Mouse (Mus musculus) kidney, embryonic 14.5 days (tissue): ENCODE measurements around the gene Rcan2. TPM values are rescaled to one million over a fixed set of nuclear protein-coding genes. Genes with fewer than 3 reads are reported as not detected.

Source experiments
- ATAC-seq: fragments of 200-750 bp; cut with Nextera tagmentation; 2 replicates; pipeline ENCODE4 v1.8.0; 2017; ENCODE audit warnings: moderate number of reproducible peaks, mild to moderate bottlenecking, moderate TSS enrichment, moderate library complexity; ENCODE audit not compliant: low FRiP score, low TSS enrichment
- H3K27ac ChIP-seq: fragments of 300-500 bp; sonication (generic); 2 replicates; pipeline ENCODE4 v1.5.1; 2014; ENCODE audit warnings: low read depth, mild to moderate bottlenecking, low read length, moderate library complexity, mixed read lengths
- H3K27me3 ChIP-seq: fragments of 300-500 bp; sonication (generic); 2 replicates; pipeline ENCODE4 v1.6.1; 2014; ENCODE audit warnings: mild to moderate bottlenecking, low read length; ENCODE audit not compliant: control insufficient read depth, insufficient read depth
- H3K36me3 ChIP-seq: fragments of 300-500 bp; sonication (generic); 2 replicates; pipeline ENCODE4 v1.6.1; 2014; ENCODE audit warnings: low read length, mixed read lengths; ENCODE audit not compliant: control insufficient read depth, insufficient read depth
- H3K4me1 ChIP-seq: fragments of 300-500 bp; sonication (generic); 2 replicates; pipeline ENCODE4 v1.6.1; 2014; ENCODE audit warnings: low read length, mixed read lengths; ENCODE audit not compliant: control insufficient read depth, insufficient read depth
- H3K4me2 ChIP-seq: fragments of 300-500 bp; sonication (generic); replicated peaks from 2 replicates; pipeline ENCODE4 v1.6.1; 2014; ENCODE audit warnings: low read depth, mild to moderate bottlenecking, low read length
- H3K4me3 ChIP-seq: fragments of 300-500 bp; sonication (generic); 2 replicates; pipeline ENCODE4 v1.5.1; 2014; ENCODE audit warnings: mild to moderate bottlenecking, low read length
- H3K9ac ChIP-seq: fragments of 300-500 bp; sonication (generic); 2 replicates; pipeline ENCODE4 v1.6.1; 2014; ENCODE audit warnings: low read depth, mild to moderate bottlenecking, low read length, moderate library complexity
- H3K9me3 ChIP-seq: fragments of 300-500 bp; sonication (generic); 2 replicates; pipeline ENCODE4 v1.6.1; 2016; ENCODE audit warnings: low read length; ENCODE audit not compliant: control insufficient read depth
- WGBS: fragments of 180-500 bp; shearing (Covaris S2); extraction: QIAGEN DNeasy Blood & Tissue Kit; methylation state at CpG from one replicate; pipeline ENCODE4 v1.1.7; 2014; 5-methylcytosine and 5-hydroxymethylcytosine counted together
- polyA plus RNA-seq: library from polyadenylated mRNA; unstranded; fragments of >200 nt; fragmentation: Nextera tagmentation; extraction: Ambion mirVana; gene quantifications from 2 replicates; pipeline ENCODE4 v1.2.1, GENCODE M21; 2014

Rcan2 gene
- polyA plus RNA-seq, 1 experiment from 2014 or later: 3.0 TPM

GRCm38 (mm10) chr17:43977572-43977971, 176.4 kb downstream of the Rcan2 start:
- Histone ChIP-seq H3K9me3 (no peaks in the 10 kb centered on the region), H3K36me3 (no peaks in the 10 kb centered on the region), H3K27ac (no peak overlapping the region), H3K4me1 (no peaks in the 10 kb centered on the region), H3K4me3 (no peak overlapping the region), H3K27me3 (no peaks in the 10 kb centered on the region), H3K9ac (no peak overlapping the region), H3K4me2 (no peak overlapping the region)
- no peak for ATAC-seq
- 91% methylated on average over 2 of the region's 2 CpGs for WGBS

DNA sequence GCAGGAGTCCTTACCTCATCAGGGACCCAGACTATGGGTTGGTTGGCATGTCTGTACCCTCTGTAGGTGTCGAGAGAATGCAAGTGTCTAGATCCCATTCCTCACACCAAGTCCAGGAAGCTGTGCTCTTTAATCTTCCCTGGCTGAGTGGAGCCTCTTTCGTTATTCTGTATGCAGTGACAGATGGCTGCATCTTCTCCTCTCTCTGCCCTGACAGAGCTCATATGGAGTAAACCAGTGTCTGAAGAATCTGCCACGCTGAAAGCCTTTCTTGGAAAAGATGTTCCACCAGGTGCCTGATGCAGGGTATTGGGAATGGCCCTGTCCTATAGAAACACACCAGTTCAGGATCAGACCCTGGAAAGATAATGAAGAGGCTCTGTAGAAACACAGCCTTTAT, 178.8 kb downstream of the Rcan2 start:
- Histone ChIP-seq H3K27ac (no peak overlapping the region), H3K27me3 (no peaks in the 10 kb centered on the region), H3K4me2 (no peak overlapping the region), H3K4me3 (no peak overlapping the region), H3K9me3 (no peaks in the 10 kb centered on the region), H3K36me3 (no peaks in the 10 kb centered on the region), H3K4me1 (no peaks in the 10 kb centered on the region), H3K9ac (no peak overlapping the region)
- ATAC-seq: no peak
- 86% methylated on average over 3 of the region's 3 CpGs for WGBS

DNA sequence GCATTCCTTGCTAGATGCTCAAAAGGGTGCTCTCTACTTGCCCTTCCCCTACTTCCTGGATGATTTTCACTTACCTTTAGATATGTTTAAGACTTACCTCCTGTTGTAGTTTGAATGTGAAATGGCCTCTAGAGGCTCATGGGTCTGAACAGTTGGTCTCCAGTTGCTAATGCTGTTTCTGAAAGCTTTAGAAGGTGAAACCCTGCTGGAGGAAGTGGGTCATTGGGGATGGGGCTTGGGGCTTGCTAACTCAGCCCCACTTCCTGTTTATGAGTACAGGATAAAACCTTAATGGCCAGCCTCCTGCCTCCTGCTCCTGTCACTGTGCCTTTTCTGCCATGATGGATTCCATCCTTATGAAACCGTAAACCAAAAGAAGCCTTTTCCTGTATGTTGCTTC, 181.4 kb downstream of the Rcan2 start:
- 79% methylated on average over 1 of the region's 1 CpGs for WGBS

GRCm38 (mm10) chr17:43989334-43989945, 188.3 kb downstream of the Rcan2 start:
- H3K36me3 ChIP-seq: no peaks in the 10 kb centered on the region
- peaks cover 4% of the 10 kb centered on the region; the same call in 1 of the 2 replicates for H3K9me3 ChIP-seq
- H3K27me3 ChIP-seq: no peaks in the 10 kb centered on the region
- H3K9ac ChIP-seq: no peak overlapping the region
- ATAC-seq: no peak
- no peak overlapping the region for H3K4me3 ChIP-seq
- H3K4me2 ChIP-seq: no peak overlapping the region
- 56% methylated on average over 5 of the region's 5 CpGs for WGBS
- H3K27ac ChIP-seq: no peak overlapping the region
- H3K4me1 ChIP-seq: no peaks in the 10 kb centered on the region

More for the DNA sequence above, 181.4 kb downstream of the Rcan2 start:
- Histone ChIP-seq H3K4me2 (no peak overlapping the region), H3K27ac (no peak overlapping the region), H3K9ac (no peak overlapping the region), H3K27me3 (no peaks in the 10 kb centered on the region), H3K4me1 (no peaks in the 10 kb centered on the region), H3K9me3 (no peaks in the 10 kb centered on the region), H3K4me3 (no peak overlapping the region), H3K36me3 (no peaks in the 10 kb centered on the region)
- no peak for ATAC-seq

GRCm38 (mm10) chr17:43990957-43991383, 189.8 kb downstream of the Rcan2 start:
- H3K27ac ChIP-seq: no peak overlapping the region
- no peak overlapping the region for H3K9ac ChIP-seq
- H3K36me3 ChIP-seq: no peaks in the 10 kb centered on the region
- ATAC-seq: no peak
- no peaks in the 10 kb centered on the region for H3K4me1 ChIP-seq
- WGBS: 62% methylated on average over 10 of the region's 10 CpGs
- no peak overlapping the region for H3K4me3 ChIP-seq
- no peaks in the 10 kb centered on the region for H3K27me3 ChIP-seq
- peaks cover 4% of the 10 kb centered on the region; the same call in 1 of the 2 replicates for H3K9me3 ChIP-seq
- H3K4me2 ChIP-seq: no peak overlapping the region

DNA sequence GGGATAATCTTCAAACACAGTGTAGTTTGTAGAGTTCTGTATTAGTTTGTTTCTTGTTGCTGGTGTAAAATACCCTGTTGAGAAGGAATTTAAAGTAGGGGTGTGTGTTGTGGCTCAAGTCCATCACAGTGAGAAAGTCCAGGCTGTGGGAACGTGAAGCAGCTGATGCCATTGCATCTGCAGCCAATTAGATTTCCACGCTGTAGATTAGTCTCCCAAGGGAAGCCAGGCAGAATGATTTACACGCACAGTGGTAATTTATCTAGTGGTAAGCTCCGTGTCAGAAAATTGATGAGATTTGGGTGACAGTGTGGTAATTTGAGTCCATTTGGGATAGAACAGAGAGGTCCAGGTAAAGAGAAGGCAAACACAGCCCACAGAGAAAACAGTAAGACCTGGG, 192.9 kb downstream of the Rcan2 start:
- Histone ChIP-seq H3K4me3 (no peak overlapping the region), H3K4me2 (no peak overlapping the region), H3K27me3 (no peaks in the 10 kb centered on the region), H3K4me1 (no peaks in the 10 kb centered on the region), H3K27ac (no peak overlapping the region), H3K36me3 (no peaks in the 10 kb centered on the region), H3K9ac (no peak overlapping the region), H3K9me3 (no peaks in the 10 kb centered on the region)
- 25% methylated on average over 4 of the region's 4 CpGs for WGBS
- no peak for ATAC-seq

DNA sequence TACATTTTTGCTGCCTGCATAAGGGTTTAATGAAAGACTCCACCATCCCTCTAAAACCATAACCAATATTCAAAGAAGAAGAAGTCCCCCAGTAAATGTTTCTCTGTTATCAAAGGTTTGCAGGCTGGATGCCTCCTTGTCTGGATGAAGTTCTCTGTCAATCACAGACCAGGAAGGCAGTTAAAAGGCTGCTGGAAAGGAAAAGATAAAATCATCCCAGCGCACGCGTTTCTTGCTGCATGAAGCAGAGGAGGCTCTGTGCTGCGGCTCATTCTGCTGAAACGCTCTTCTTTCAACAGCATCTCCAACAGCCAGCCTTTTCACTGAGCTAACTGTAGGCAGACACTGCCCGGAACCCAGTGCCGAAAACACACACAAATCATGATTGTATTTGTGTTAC, 196.4 kb downstream of the Rcan2 start:
- WGBS: 87% methylated on average over 7 of the region's 7 CpGs
- no peak overlapping the region for H3K4me2 ChIP-seq
- no peak overlapping the region for H3K4me3 ChIP-seq
- no peaks in the 10 kb centered on the region for H3K9me3 ChIP-seq
- H3K36me3 ChIP-seq: no peaks in the 10 kb centered on the region
- no peak for ATAC-seq
- H3K27me3 ChIP-seq: no peaks in the 10 kb centered on the region
- H3K4me1 ChIP-seq: no peaks in the 10 kb centered on the region
- no peak overlapping the region for H3K9ac ChIP-seq
- no peak overlapping the region for H3K27ac ChIP-seq

- WGBS: 95% methylated on average over 6 of the region's 6 CpGs
- H3K27me3 ChIP-seq: no peaks in the 10 kb centered on the region
- H3K4me3 ChIP-seq: no peak overlapping the region
- H3K9me3 ChIP-seq: no peaks in the 10 kb centered on the region
- no peak overlapping the region for H3K4me2 ChIP-seq
- no peaks in the 10 kb centered on the region for H3K4me1 ChIP-seq
- no peaks in the 10 kb centered on the region for H3K36me3 ChIP-seq
- no peak overlapping the region for H3K9ac ChIP-seq
- no peak for ATAC-seq
- no peak overlapping the region for H3K27ac ChIP-seq
Measured at GRCm38 (mm10) chr17:43998095-43998494, 196.9 kb downstream of the Rcan2 start.

DNA sequence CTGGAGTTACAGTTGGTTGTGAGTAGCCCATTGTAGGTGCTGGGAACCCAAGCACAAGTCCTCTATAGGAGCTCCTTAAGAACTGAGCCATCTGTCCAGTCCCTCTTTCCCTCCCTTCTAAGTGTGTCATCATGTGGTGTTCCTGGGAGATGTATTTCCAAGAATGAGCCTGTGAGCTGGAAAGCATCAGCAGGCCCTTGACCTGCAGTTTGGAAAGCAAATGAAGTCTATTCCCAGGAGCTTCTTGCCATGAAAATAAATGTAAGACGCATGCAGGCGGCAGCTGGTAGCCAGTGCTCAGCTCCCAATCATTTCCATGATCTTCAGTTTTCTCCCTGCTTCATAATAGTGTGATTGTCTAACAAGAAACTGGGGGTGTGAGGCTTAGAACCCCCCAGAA, 203.2 kb downstream of the Rcan2 start:
- Histone ChIP-seq H3K4me2 (no peak overlapping the region), H3K36me3 (no peaks in the 10 kb centered on the region), H3K9ac (no peak overlapping the region), H3K27me3 (no peaks in the 10 kb centered on the region), H3K9me3 (no peaks in the 10 kb centered on the region), H3K4me1 (no peaks in the 10 kb centered on the region), H3K27ac (no peak overlapping the region), H3K4me3 (no peak overlapping the region)
- WGBS: 88% methylated on average over 2 of the region's 2 CpGs
- no peak for ATAC-seq
